Mouse (Mus musculus) heart, embryonic 11.5 days (tissue): Measurements from ENCODE around the gene Opa1. TPM values are rescaled to one million over a fixed set of nuclear protein-coding genes. Genes with fewer than 3 reads are reported as not detected.

Experiments used
- ATAC-seq: fragments of 200-750 bp; cut with Nextera tagmentation; replicated peaks from 2 replicates; pipeline ENCODE4 v1.8.0; 2017; ENCODE audit warnings: moderate library complexity; ENCODE audit not compliant: insufficient number of reproducible peaks, low FRiP score, low TSS enrichment
- H3K27ac ChIP-seq: fragments of 300-500 bp; sonication (generic); 2 replicates; pipeline ENCODE4 v1.5.1; 2014; ENCODE audit warnings: mild to moderate bottlenecking, low read depth, low read length
- H3K27me3 ChIP-seq: fragments of 300-500 bp; sonication (generic); 2 replicates; pipeline ENCODE4 v1.6.1; 2014; ENCODE audit warnings: mild to moderate bottlenecking, low read length, mixed read lengths; ENCODE audit not compliant: control insufficient read depth, insufficient read depth
- H3K36me3 ChIP-seq: fragments of 300-500 bp; sonication (generic); 2 replicates; pipeline ENCODE4 v1.6.1; 2014; ENCODE audit warnings: mild to moderate bottlenecking, low read length, moderate library complexity, mixed read lengths; ENCODE audit not compliant: control insufficient read depth, insufficient read depth
- H3K4me1 ChIP-seq: fragments of 300-500 bp; sonication (generic); 2 replicates; pipeline ENCODE4 v1.6.1; 2014; ENCODE audit warnings: low read length; ENCODE audit not compliant: control insufficient read depth, insufficient read depth
- H3K4me2 ChIP-seq: fragments of 300-500 bp; sonication (generic); 2 replicates; pipeline ENCODE4 v1.6.1; 2014; ENCODE audit warnings: mild to moderate bottlenecking, moderate library complexity
- H3K4me3 ChIP-seq: fragments of 300-500 bp; sonication (generic); 2 replicates; pipeline ENCODE4 v1.5.1; 2014; ENCODE audit warnings: low read depth, low read length
- H3K9ac ChIP-seq: fragments of 300-500 bp; sonication (generic); 2 replicates; pipeline ENCODE4 v1.6.1; 2014; ENCODE audit warnings: mild to moderate bottlenecking, low read depth, low read length, moderate library complexity
- H3K9me3 ChIP-seq: fragments of 300-500 bp; sonication (generic); replicated peaks from 2 replicates; pipeline ENCODE4 v1.6.1; 2016; ENCODE audit warnings: low read length; ENCODE audit not compliant: control insufficient read depth
- WGBS: fragments of 180-500 bp; shearing (Covaris S2); extraction: QIAGEN DNeasy Blood & Tissue Kit; methylation state at CpG from one replicate; pipeline ENCODE4 v1.1.7; 2014; ENCODE audit not compliant: insufficient replicate concordance; 5-methylcytosine and 5-hydroxymethylcytosine counted together
- polyA plus RNA-seq: library from polyadenylated mRNA; unstranded; fragments of >200 nt; fragmentation: Nextera tagmentation; extraction: Ambion mirVana; gene quantifications from 2 replicates; pipeline ENCODE4 v1.2.1, GENCODE M21; 2014

Gene Opa1
- polyA plus RNA-seq, 1 experiment from 2014 or later, result 44.1 TPM

DNA sequence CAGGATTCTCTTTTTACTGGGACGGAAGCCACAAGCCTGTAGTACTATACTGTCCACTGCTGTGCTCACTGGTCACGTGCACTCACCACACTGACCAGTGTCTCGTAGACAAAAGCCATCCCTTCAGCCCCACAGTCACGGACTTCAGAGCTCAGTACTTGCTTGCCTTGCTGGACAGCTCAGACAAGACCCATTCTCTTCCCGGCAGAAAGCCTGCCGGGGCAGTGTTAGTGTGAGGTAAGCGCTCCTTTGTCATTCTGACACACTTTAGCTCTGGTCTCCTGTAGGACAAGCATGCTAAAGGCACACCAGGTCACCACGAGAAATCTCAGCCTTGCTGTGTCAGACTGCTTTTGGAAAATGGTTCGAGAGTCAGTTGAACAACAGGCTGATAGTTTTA is 35.6 kb downstream of the Opa1 start:
- no peak for ATAC-seq
- no peak overlapping the region for H3K9ac ChIP-seq
- no peaks in the 10 kb centered on the region for H3K27me3 ChIP-seq
- 86% methylated on average over 9 of the region's 9 CpGs for WGBS
- peaks cover 36% of the 10 kb centered on the region for H3K36me3 ChIP-seq
- no peak overlapping the region for H3K4me3 ChIP-seq
- no peak overlapping the region for H3K4me2 ChIP-seq
- no peaks in the 10 kb centered on the region for H3K4me1 ChIP-seq
- H3K9me3 ChIP-seq, result no peaks in the 10 kb centered on the region
- H3K27ac ChIP-seq, result no peak overlapping the region

DNA sequence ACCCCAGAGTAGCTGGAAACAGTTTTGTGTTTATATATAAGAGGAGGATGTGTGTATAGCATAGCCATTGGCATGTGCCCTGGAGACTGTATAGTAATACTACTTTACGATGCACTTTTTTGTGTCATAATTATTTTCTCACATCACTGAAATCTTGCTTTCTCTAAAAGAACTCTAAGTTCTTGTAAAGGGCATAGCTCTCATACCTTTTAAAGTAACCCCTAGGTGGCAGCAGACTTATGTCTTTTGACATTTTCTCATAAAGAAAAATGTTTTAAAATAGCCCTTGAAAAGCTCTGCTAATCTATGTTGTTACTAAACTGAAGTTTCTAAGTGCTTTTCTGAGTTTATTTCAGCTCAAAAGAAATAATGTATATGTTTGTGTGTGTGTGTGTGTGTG is 49.9 kb downstream of the Opa1 start:
- no peak overlapping the region for H3K4me2 ChIP-seq
- H3K4me3 ChIP-seq, result no peak overlapping the region
- H3K9ac ChIP-seq, result no peak overlapping the region
- no peak for ATAC-seq
- no peaks in the 10 kb centered on the region for H3K27me3 ChIP-seq
- H3K27ac ChIP-seq, result no peak overlapping the region
- WGBS, result 92% methylated on average over 1 of the region's 1 CpGs
- H3K4me1 ChIP-seq, result no peaks in the 10 kb centered on the region
- H3K36me3 ChIP-seq, result peaks cover 17% of the 10 kb centered on the region
- H3K9me3 ChIP-seq, result no peaks in the 10 kb centered on the region

DNA sequence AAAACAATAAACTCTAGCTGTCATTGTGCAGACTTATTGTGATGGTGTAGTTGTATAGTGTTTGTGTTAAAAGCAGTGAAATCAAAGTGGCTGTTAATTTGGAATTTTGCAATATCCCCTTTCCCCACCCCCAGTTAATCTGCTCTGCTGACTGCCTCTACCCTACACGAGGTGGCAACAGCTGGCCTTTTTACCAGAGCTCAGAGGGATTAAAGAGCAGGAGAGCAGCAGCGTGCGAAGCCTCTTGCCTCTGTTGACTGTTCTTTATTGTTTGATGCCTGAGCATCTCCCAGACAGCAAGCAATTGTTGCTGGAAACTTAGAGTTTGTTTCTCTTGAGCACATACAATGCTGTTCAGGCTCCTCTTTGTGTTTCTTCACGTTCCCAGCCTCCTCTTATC is 56.6 kb downstream of the Opa1 start:
- H3K27me3 ChIP-seq, result no peaks in the 10 kb centered on the region

DNA sequence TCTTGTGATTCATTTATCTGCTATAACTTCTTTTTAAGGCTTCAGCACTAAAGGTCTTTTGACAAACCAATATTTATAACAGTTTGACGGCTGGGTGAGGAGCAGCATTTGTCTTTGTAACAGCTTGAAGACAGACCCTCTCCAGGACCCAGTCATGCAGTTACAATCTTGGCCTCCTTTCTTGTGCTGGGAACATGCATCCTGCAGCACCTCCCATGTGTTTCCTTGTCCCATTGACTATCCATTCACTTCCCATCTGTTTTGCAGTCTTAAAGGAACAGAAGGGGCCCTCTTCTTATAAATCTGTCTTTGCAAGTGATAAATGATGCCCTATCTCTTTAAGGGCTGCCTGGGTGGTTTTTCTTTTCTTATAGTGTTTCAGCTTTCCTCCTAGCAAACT is 63.2 kb downstream of the Opa1 start:
- Histone ChIP-seq H3K4me2 (no peak overlapping the region), H3K9ac (no peak overlapping the region), H3K4me1 (no peaks in the 10 kb centered on the region), H3K27me3 (no peaks in the 10 kb centered on the region), H3K36me3 (peaks cover 9% of the 10 kb centered on the region; the same call in 1 of the 2 replicates), H3K4me3 (no peak overlapping the region), H3K9me3 (no peaks in the 10 kb centered on the region), H3K27ac (no peak overlapping the region)
- no peak for ATAC-seq
- 66% methylated on average over 1 of the region's 1 CpGs for WGBS

More for the DNA sequence above, 56.6 kb downstream of the Opa1 start:
- H3K9ac ChIP-seq, result no peak overlapping the region
- peaks cover 8% of the 10 kb centered on the region; the same call in 1 of the 2 replicates for H3K36me3 ChIP-seq
- H3K4me3 ChIP-seq, result no peak overlapping the region
- no peak overlapping the region for H3K27ac ChIP-seq
- no peak for ATAC-seq
- no peaks in the 10 kb centered on the region for H3K4me1 ChIP-seq
- no peak overlapping the region for H3K4me2 ChIP-seq
- WGBS, result 56% methylated on average over 4 of the region's 4 CpGs
- H3K9me3 ChIP-seq, result no peaks in the 10 kb centered on the region

DNA sequence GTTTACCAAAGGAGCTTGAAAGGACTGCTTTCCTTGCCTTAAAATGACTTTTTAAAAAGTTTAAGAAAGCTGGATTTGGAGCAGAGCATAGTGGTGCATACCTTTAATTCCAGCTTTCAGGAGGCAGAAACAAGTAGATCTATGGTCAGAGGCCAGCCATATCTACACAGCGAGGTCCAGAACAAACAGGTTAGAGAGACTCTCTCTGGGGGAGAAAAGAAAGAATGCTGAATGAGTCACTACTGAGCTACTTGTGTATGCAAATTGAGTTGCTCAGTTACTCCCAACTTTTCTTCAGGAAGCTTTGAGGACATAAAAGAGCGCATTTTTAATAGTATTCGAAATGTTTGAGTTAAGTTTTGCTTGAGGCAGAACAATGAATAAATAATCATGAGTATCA is 65.7 kb downstream of the Opa1 start:
- 85% methylated on average over 3 of the region's 3 CpGs for WGBS

DNA sequence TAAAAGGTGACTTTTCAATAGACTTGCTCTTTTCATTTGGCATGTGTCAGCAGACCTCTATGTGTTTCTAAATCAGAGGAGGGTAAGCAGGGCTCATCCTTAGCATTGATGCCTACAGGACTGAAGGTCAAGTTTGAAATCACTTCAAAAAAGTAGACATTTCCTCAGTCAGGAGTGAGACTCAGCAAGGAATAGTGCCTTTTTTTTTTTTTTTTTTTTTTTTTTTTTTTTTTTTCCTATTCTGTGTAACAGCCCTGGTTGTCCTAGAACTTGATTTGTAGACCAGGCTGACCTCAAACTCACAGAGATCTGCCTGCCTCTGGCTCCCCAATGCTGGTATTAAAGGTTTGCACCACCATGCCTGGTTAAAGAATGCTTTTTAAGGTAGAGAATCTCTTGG is 67.1 kb downstream of the Opa1 start:
- Histone ChIP-seq H3K4me2 (no peak overlapping the region), H3K4me3 (no peak overlapping the region), H3K27me3 (no peaks in the 10 kb centered on the region), H3K4me1 (no peaks in the 10 kb centered on the region), H3K36me3 (peaks cover 11% of the 10 kb centered on the region), H3K9me3 (no peaks in the 10 kb centered on the region), H3K9ac (no peak overlapping the region), H3K27ac (no peak overlapping the region)
- ATAC-seq, result no peak

More for the DNA sequence above, 65.7 kb downstream of the Opa1 start:
- Histone ChIP-seq H3K9ac (no peak overlapping the region), H3K9me3 (no peaks in the 10 kb centered on the region), H3K4me3 (no peak overlapping the region), H3K27me3 (no peaks in the 10 kb centered on the region), H3K4me1 (no peaks in the 10 kb centered on the region), H3K4me2 (no peak overlapping the region), H3K27ac (no peak overlapping the region), H3K36me3 (peaks cover 14% of the 10 kb centered on the region)
- no peak for ATAC-seq

DNA sequence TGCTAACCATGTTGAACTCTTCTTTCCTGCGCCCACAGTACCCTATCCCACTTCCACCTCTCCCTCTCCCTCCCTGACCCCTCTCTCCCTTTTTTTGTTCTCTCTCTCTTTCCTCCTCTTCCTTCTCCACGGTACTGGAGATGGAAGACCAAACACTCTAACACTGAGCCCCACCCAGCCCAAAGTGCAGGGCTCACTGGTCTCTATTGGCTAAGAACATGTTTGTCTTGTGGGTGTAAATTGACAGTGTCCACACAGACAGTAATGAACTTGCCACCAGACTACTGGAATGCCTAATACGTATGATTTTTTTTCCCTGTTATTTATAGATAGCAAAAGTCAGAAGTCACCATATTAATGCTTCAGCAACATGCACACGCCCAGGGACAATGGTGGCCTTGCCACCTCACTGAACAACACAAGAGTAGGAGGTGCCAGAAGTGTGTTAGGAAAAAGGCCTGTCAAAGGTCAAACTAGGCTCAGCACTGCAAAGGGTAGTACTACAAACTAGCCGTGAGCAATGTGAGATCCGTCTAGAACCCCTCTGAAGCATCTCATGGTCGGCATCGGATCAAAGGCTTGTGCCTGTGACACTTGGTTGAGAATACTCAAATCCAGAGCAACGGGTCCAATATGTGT is 77.2 kb downstream of the Opa1 start:
- no peaks in the 10 kb centered on the region for H3K4me1 ChIP-seq
- no peak overlapping the region for H3K9ac ChIP-seq
- no peaks in the 10 kb centered on the region for H3K27me3 ChIP-seq
- no peak overlapping the region for H3K4me3 ChIP-seq
- 0 out of 2 replicates have a peak, but pooled peaks cover 2% of the 10 kb centered on the region for H3K36me3 ChIP-seq
- WGBS, result 76% methylated on average over 9 of the region's 9 CpGs
- no peaks in the 10 kb centered on the region for H3K9me3 ChIP-seq
- H3K27ac ChIP-seq, result no peak overlapping the region
- no peak overlapping the region for H3K4me2 ChIP-seq
- no peak for ATAC-seq

DNA sequence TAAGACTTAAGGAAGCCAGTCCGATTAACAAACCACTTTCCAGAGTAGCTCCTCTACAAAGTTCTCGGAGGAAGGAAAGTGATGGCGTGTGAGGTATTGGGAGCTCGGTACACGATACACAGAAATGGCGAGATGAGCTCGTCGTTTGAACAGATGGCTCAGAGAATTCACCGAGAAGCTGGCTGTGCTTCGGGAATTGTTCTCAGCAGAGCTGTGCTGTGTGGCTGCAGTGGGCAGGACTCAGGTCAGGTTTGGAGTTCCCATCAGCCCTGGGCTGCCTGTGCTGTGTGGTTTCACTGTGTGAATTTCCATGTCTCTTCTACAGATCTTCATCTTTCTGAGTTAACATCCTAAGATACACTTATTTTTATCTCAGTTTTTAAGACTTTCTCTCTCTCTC is 77.8 kb downstream of the Opa1 start:
- no peak overlapping the region for H3K4me3 ChIP-seq
- H3K9me3 ChIP-seq, result no peaks in the 10 kb centered on the region
- H3K36me3 ChIP-seq, result 0 out of 2 replicates have a peak, but pooled peaks cover 2% of the 10 kb centered on the region
- no peak overlapping the region for H3K27ac ChIP-seq
- no peak for ATAC-seq
- 68% methylated on average over 10 of the region's 10 CpGs for WGBS
- H3K9ac ChIP-seq, result no peak overlapping the region
- no peaks in the 10 kb centered on the region for H3K4me1 ChIP-seq
- H3K4me2 ChIP-seq, result no peak overlapping the region
- no peaks in the 10 kb centered on the region for H3K27me3 ChIP-seq
